Comparison of ENCODE assay signal across 25 mouse cellular contexts in the genomic region with DNA sequence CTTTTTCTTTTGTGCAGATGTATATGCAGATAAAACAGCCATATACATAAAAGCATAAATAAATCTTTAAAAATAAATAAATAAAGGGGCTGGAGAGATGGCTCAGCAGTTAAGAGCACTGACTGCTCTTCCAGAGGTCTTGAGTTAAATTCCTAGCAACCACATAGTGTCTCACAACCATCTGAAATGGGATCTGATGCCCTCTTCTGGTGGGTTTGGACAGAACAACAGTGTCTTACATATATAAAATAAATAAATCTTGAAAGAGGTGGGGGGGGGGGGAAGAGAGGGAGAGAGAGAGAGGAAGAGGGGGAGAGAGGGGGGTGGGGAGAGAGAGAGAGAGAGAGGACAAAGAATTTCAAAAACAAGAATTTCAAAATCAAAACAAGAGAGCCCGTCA.
"Had no signal": no experiment of that assay in that cellular context is flagged by ENCODE, and none has a peak within 500 bp of the region (broad histone marks: within the 10 kb centered on the region; RNA-seq: fewer than 3 reads in every experiment).

No protein-coding gene starts in this region.

- DNase-seq: gastrocnemius, adult 2 months; gastrocnemius, postnatal 10 days; gastrocnemius, postnatal 25 days; heart, adult 18-20 months; heart, postnatal 14 days; heart, postnatal 36 days; kidney, adult 11 months; kidney, adult 2 months; kidney, adult 9 months; kidney, postnatal 10 days; kidney, postnatal 25 days; kidney, postnatal 4 days; liver; liver, embryonic 13.5 days had no signal

- ATAC-seq: hindbrain, postnatal 0 days; intestine, embryonic 16.5 days had no signal

- H3K36me3 ChIP-seq: heart, embryonic 10.5 days; heart, embryonic 12.5 days; hindbrain, embryonic 13.5 days; hindbrain, embryonic 15.5 days; limb, embryonic 10.5 days; limb, embryonic 12.5 days; liver, embryonic 13.5 days had no signal

- H3K9ac ChIP-seq: heart, embryonic 12.5 days; hindbrain, embryonic 13.5 days; hindbrain, embryonic 15.5 days; limb, embryonic 12.5 days; liver, embryonic 13.5 days had no signal

- H3K27me3 ChIP-seq: heart, embryonic 12.5 days; hindbrain, embryonic 13.5 days; hindbrain, embryonic 15.5 days; limb, embryonic 12.5 days; liver, embryonic 13.5 days had no signal

- H3K4me3 ChIP-seq: gastrocnemius, adult 2 months; heart, embryonic 10.5 days; heart, embryonic 12.5 days; hindbrain, embryonic 13.5 days; hindbrain, embryonic 15.5 days; layer of hippocampus, adult 2 months; left cerebral cortex, adult 2 months; limb, embryonic 10.5 days; limb, embryonic 12.5 days; liver, embryonic 13.5 days had no signal

- H3K9me3 ChIP-seq: hindbrain, embryonic 13.5 days; hindbrain, embryonic 15.5 days; limb, embryonic 10.5 days had no signal

- H3K27ac ChIP-seq: gastrocnemius, adult 2 months; heart, embryonic 10.5 days; hindbrain, embryonic 13.5 days; hindbrain, embryonic 15.5 days; hindbrain, postnatal 0 days; layer of hippocampus, adult 2 months; left cerebral cortex, adult 2 months; limb, embryonic 10.5 days; limb, embryonic 12.5 days; liver, embryonic 13.5 days had no signal

- H3K4me1 ChIP-seq: heart, embryonic 10.5 days; heart, embryonic 12.5 days; hindbrain, embryonic 13.5 days; hindbrain, embryonic 15.5 days; limb, embryonic 10.5 days; limb, embryonic 12.5 days; liver, embryonic 13.5 days had no signal

- H3K4me2 ChIP-seq: heart, embryonic 12.5 days; hindbrain, embryonic 13.5 days; hindbrain, embryonic 15.5 days; limb, embryonic 12.5 days; liver, embryonic 11.5 days; liver, embryonic 13.5 days had no signal
